9 mouse cellular contexts compared by ENCODE assay signal in genomic region chr1:92137136-92137848, GRCm38 (mm10). TPM values are rescaled to one million over a fixed set of nuclear protein-coding genes. Genes with fewer than 3 reads are reported as not detected.
DNase-seq lines count a peak whose midpoint lies in the region; ATAC-seq lines count a peak whose summit lies in the region.
"Had no signal": no experiment of that assay in that cellular context is flagged by ENCODE, and none has a peak within 500 bp of the region (broad histone marks: within the 10 kb centered on the region; RNA-seq: fewer than 3 reads in every experiment).

No protein-coding gene starts in this region.

- H3K4me1 ChIP-seq in heart, embryonic 16.5 days (ENCODE audit: control insufficient read depth, insufficient read depth, low read length) = peaks cover 17% of the 10 kb centered on the region

- H3K4me3 ChIP-seq in heart, embryonic 16.5 days (ENCODE audit: low read length) = no peak overlapping the region
- H3K4me3 ChIP-seq: myocyte had no signal

- H3K4me2 ChIP-seq in heart, embryonic 16.5 days (ENCODE audit: low read depth, low read length) = no peak overlapping the region

- H3K27me3 ChIP-seq in heart, embryonic 16.5 days (ENCODE audit: control insufficient read depth, insufficient read depth, low read length) = no peaks in the 10 kb centered on the region

- no peaks in the 10 kb centered on the region for H3K36me3 ChIP-seq in heart, embryonic 16.5 days (ENCODE audit: control insufficient read depth, insufficient read depth)

- no peak overlapping the region for H3K9ac ChIP-seq in heart, embryonic 16.5 days (ENCODE audit: low read length)

- WGBS in heart, embryonic 16.5 days = 51% methylated on average over 2 of the region's 2 CpGs

- no peaks in the 10 kb centered on the region for H3K9me3 ChIP-seq in heart, embryonic 16.5 days (replicated peaks; ENCODE audit: control insufficient read depth, low read length)

- ATAC-seq in heart, embryonic 16.5 days (replicated peaks; ENCODE audit: extremely low read depth, insufficient read depth, low FRiP score) = peak; percentile 90

- H3K27ac ChIP-seq in heart, embryonic 16.5 days (ENCODE audit: low read length) = peak overlapping the region; percentile 58; the same call in 1 of the 2 replicates

- DNase-seq in adrenal gland, adult (ENCODE audit: inconsistent age in 2 of 2, low spot score in 1 of 2) = peak; percentile 60 to 82
- no peak for DNase-seq in adrenal gland, postnatal 4 days (ENCODE audit: low spot score in 2 of 2)
- peak; percentile 14 for DNase-seq in right cerebral cortex, postnatal 4 days
- DNase-seq in right cerebral cortex, adult 18-20 months = no peak
- peak; percentile 62 to 71 for DNase-seq in lung, adult 18-20 months
- DNase-seq in right cerebral cortex, adult 2 months (ENCODE audit: low spot score in 2 of 2) = no peak
- DNase-seq in right cerebral cortex, postnatal 25 days = no peak

RNA-seq across cellular contexts. Expression of gene Hdac4, which starts 58.2 kb away (rescaled TPM):
- 10 to 100 TPM; 93.3 to 97.8 TPM for total RNA-seq in adrenal gland, postnatal 4 days (2021)
- 13.1 and 18.1 TPM in 2 replicates for polyA plus RNA-seq in heart, embryonic 16.5 days (2015; fragmentation: Nextera tagmentation; extraction: Ambion mirVana)

Comparison
In these comparisons a context has a peak if more than half of its experiments do, and no peak if none do; other contexts are left out.
1. DNase-seq: peak in adrenal gland, adult (2 of 2), right cerebral cortex, postnatal 4 days (single experiment) and lung, adult 18-20 months (2 of 2); none in adrenal gland, postnatal 4 days (0 of 2), right cerebral cortex, adult 18-20 months (single experiment), right cerebral cortex, adult 2 months (0 of 2) and right cerebral cortex, postnatal 25 days (single experiment).